Mouse (Mus musculus) embryonic facial prominence, embryonic 10.5 days (tissue): ENCODE measurements around the gene Dpf3. TPM values are rescaled to one million over a fixed set of nuclear protein-coding genes. Genes with fewer than 3 reads are reported as not detected.

Source experiments
- DNase-seq: peaks from one replicate; pipeline ENCODE4 v3.0.0-alpha.2; 2017; ENCODE audit warnings: low spot score
- H3K27ac ChIP-seq: fragments of 300-500 bp; sonication (generic); replicated peaks from 2 replicates; pipeline ENCODE4 v1.5.1; 2016; ENCODE audit warnings: mild to moderate bottlenecking
- H3K27me3 ChIP-seq: fragments of 300-500 bp; sonication (generic); replicated peaks from 2 replicates; pipeline ENCODE4 v1.6.1; 2016; ENCODE audit warnings: low read depth, mild to moderate bottlenecking; ENCODE audit not compliant: poor library complexity, severe bottlenecking
- H3K36me3 ChIP-seq: fragments of 300-500 bp; sonication (generic); replicated peaks from 2 replicates; pipeline ENCODE4 v1.6.1; 2016; ENCODE audit warnings: mild to moderate bottlenecking, moderate library complexity
- H3K4me1 ChIP-seq: fragments of 300-500 bp; sonication (generic); 2 replicates; pipeline ENCODE4 v1.6.1; 2016
- H3K4me3 ChIP-seq: fragments of 300-500 bp; sonication (generic); 2 replicates; pipeline ENCODE4 v1.5.1; 2016; ENCODE audit warnings: mild to moderate bottlenecking, moderate library complexity
- H3K9me3 ChIP-seq: fragments of 300-500 bp; sonication (generic); 2 replicates; pipeline ENCODE4 v1.6.1; 2016; ENCODE audit warnings: mild to moderate bottlenecking
- WGBS: fragments of 180-500 bp; shearing (Covaris S2); methylation state at CpG from one replicate; pipeline ENCODE4 v1.1.7; 2016; 5-methylcytosine and 5-hydroxymethylcytosine counted together
- polyA plus RNA-seq: library from polyadenylated mRNA; unstranded; fragments of >200 nt; fragmentation: Nextera tagmentation; extraction: Ambion mirVana; gene quantifications from 2 replicates; pipeline ENCODE4 v1.2.1, GENCODE M21; 2016

Dpf3 gene
- polyA plus RNA-seq, 1 experiment from 2014 or later, result 2.8 TPM

- no peak overlapping the region for H3K4me3 ChIP-seq
- WGBS, result 92% methylated on average over 6 of the region's 6 CpGs
These were observed 203.8 kb downstream of the Dpf3 start for GRCm38 (mm10) chr12:83283591-83284320.

GRCm38 (mm10) chr12:83277537-83278441 is 209.7 kb downstream of the Dpf3 start:
- DNase-seq, result no peak
- Histone ChIP-seq H3K9me3 (no peaks in the 10 kb centered on the region), H3K27ac (no peak overlapping the region), H3K4me1 (peaks cover 13% of the 10 kb centered on the region), H3K36me3 (no peaks in the 10 kb centered on the region), H3K4me3 (no peak overlapping the region), H3K27me3 (no peaks in the 10 kb centered on the region)
- 80% methylated on average over 11 of the region's 11 CpGs for WGBS

More at GRCm38 (mm10) chr12:83283591-83284320, 203.8 kb downstream of the Dpf3 start:
- Histone ChIP-seq H3K36me3 (no peaks in the 10 kb centered on the region), H3K4me1 (peaks cover 15% of the 10 kb centered on the region), H3K27me3 (no peaks in the 10 kb centered on the region), H3K9me3 (no peaks in the 10 kb centered on the region), H3K27ac (no peak overlapping the region)
- DNase-seq, result no peak

GRCm38 (mm10) chr12:83271215-83271614 is 216.3 kb downstream of the Dpf3 start:
- no peak overlapping the region for H3K27ac ChIP-seq
- H3K4me3 ChIP-seq, result no peak overlapping the region
- no peaks in the 10 kb centered on the region for H3K27me3 ChIP-seq
- H3K4me1 ChIP-seq, result peaks cover 3% of the 10 kb centered on the region
- 90% methylated on average over 3 of the region's 3 CpGs for WGBS
- H3K36me3 ChIP-seq, result no peaks in the 10 kb centered on the region
- H3K9me3 ChIP-seq, result no peaks in the 10 kb centered on the region
- DNase-seq, result no peak

- Histone ChIP-seq H3K27ac (no peak overlapping the region), H3K27me3 (no peaks in the 10 kb centered on the region), H3K9me3 (no peaks in the 10 kb centered on the region), H3K4me1 (peaks cover 3% of the 10 kb centered on the region), H3K4me3 (no peak overlapping the region), H3K36me3 (no peaks in the 10 kb centered on the region)
- WGBS, result 79% methylated on average over 11 of the region's 11 CpGs
- no peak for DNase-seq
These were observed 219.0 kb downstream of the Dpf3 start for GRCm38 (mm10) chr12:83268504-83268922.

- Histone ChIP-seq H3K36me3 (no peaks in the 10 kb centered on the region), H3K27me3 (no peaks in the 10 kb centered on the region), H3K27ac (no peak overlapping the region), H3K4me3 (no peak overlapping the region), H3K4me1 (no peaks in the 10 kb centered on the region), H3K9me3 (no peaks in the 10 kb centered on the region)
- WGBS, result 83% methylated on average over 2 of the region's 2 CpGs
- no peak for DNase-seq
These were observed 227.0 kb downstream of the Dpf3 start for GRCm38 (mm10) chr12:83260540-83260939.

- H3K27me3 ChIP-seq, result no peaks in the 10 kb centered on the region
- 84% methylated on average over 4 of the region's 4 CpGs for WGBS
- no peak for DNase-seq
- H3K27ac ChIP-seq, result no peak overlapping the region
- H3K4me1 ChIP-seq, result no peaks in the 10 kb centered on the region
- H3K9me3 ChIP-seq, result no peaks in the 10 kb centered on the region
- no peak overlapping the region for H3K4me3 ChIP-seq
- no peaks in the 10 kb centered on the region for H3K36me3 ChIP-seq
These were observed 233.1 kb downstream of the Dpf3 start for GRCm38 (mm10) chr12:83254399-83254798.

- no peaks in the 10 kb centered on the region for H3K27me3 ChIP-seq
- no peak overlapping the region for H3K27ac ChIP-seq
- H3K4me3 ChIP-seq, result no peak overlapping the region
- 74% methylated on average over 3 of the region's 3 CpGs for WGBS
- no peak for DNase-seq
- H3K4me1 ChIP-seq, result no peaks in the 10 kb centered on the region
- H3K9me3 ChIP-seq, result no peaks in the 10 kb centered on the region
- no peaks in the 10 kb centered on the region for H3K36me3 ChIP-seq
These were observed 238.4 kb downstream of the Dpf3 start for GRCm38 (mm10) chr12:83249066-83249465.

GRCm38 (mm10) chr12:83248636-83249035 is 238.9 kb downstream of the Dpf3 start:
- Histone ChIP-seq H3K36me3 (no peaks in the 10 kb centered on the region), H3K27ac (no peak overlapping the region), H3K4me3 (no peak overlapping the region), H3K4me1 (no peaks in the 10 kb centered on the region), H3K9me3 (no peaks in the 10 kb centered on the region), H3K27me3 (no peaks in the 10 kb centered on the region)
- DNase-seq, result no peak
- 83% methylated on average over 2 of the region's 2 CpGs for WGBS

- 80% methylated on average over 3 of the region's 3 CpGs for WGBS
- H3K36me3 ChIP-seq, result no peaks in the 10 kb centered on the region
- H3K4me1 ChIP-seq, result no peaks in the 10 kb centered on the region
- no peak overlapping the region for H3K27ac ChIP-seq
- no peaks in the 10 kb centered on the region for H3K27me3 ChIP-seq
- no peak overlapping the region for H3K4me3 ChIP-seq
- no peaks in the 10 kb centered on the region for H3K9me3 ChIP-seq
- DNase-seq, result no peak
These were observed 239.8 kb downstream of the Dpf3 start for GRCm38 (mm10) chr12:83247669-83248068.

GRCm38 (mm10) chr12:83241022-83241421 is 246.5 kb downstream of the Dpf3 start:
- 79% methylated on average over 3 of the region's 3 CpGs for WGBS
- Histone ChIP-seq H3K9me3 (no peaks in the 10 kb centered on the region), H3K4me3 (no peak overlapping the region), H3K36me3 (no peaks in the 10 kb centered on the region), H3K4me1 (peaks cover 5% of the 10 kb centered on the region; the same call in 1 of the 2 replicates), H3K27ac (no peak overlapping the region; the same call in 1 of the 2 replicates), H3K27me3 (no peaks in the 10 kb centered on the region)
- DNase-seq, result no peak

GRCm38 (mm10) chr12:83240571-83240970 is 246.9 kb downstream of the Dpf3 start:
- no peaks in the 10 kb centered on the region for H3K27me3 ChIP-seq
- no peak overlapping the region for H3K27ac ChIP-seq
- H3K36me3 ChIP-seq, result no peaks in the 10 kb centered on the region
- no peak for DNase-seq
- H3K9me3 ChIP-seq, result no peaks in the 10 kb centered on the region
- peaks cover 5% of the 10 kb centered on the region; the same call in 1 of the 2 replicates for H3K4me1 ChIP-seq
- H3K4me3 ChIP-seq, result no peak overlapping the region

GRCm38 (mm10) chr12:83235781-83236180 is 251.7 kb downstream of the Dpf3 start:
- H3K9me3 ChIP-seq, result peaks cover 1% of the 10 kb centered on the region; the same call in 1 of the 2 replicates
- peaks cover 14% of the 10 kb centered on the region for H3K4me1 ChIP-seq
- H3K27ac ChIP-seq, result no peak overlapping the region
- H3K36me3 ChIP-seq, result no peaks in the 10 kb centered on the region
- no peak overlapping the region for H3K4me3 ChIP-seq
- WGBS, result 93% methylated on average over 6 of the region's 6 CpGs
- H3K27me3 ChIP-seq, result no peaks in the 10 kb centered on the region
- no peak for DNase-seq
